Mouse (Mus musculus) kidney, adult 2 months (tissue): ENCODE measurements at regions not wholly inside any gene's neighbourhood (a gene's known extent, or its start where the extent isn't known, plus 50 kb on each side); places are given as distances from the start of the nearest gene placed in this dataset.
A peak's percentile ranks its signal among the peaks of the same experiment; 100 is the strongest.

Source experiments
- DNase-seq: peaks from one replicate; pipeline ENCODE4 v3.0.0; 2021
- H3K27ac ChIP-seq: fragments of 200-500 bp; 2 replicates; pipeline ENCODE4 v1.5.1; 2012; ENCODE audit warnings: low read depth, low read length, control low read depth, inconsistent platforms; ENCODE audit not compliant: insufficient read depth
- H3K27me3 ChIP-seq: fragments of 200-500 bp; replicated peaks from 2 replicates; pipeline ENCODE4 v1.6.1; 2012; ENCODE audit warnings: mild to moderate bottlenecking, moderate library complexity, low read length, inconsistent platforms; ENCODE audit not compliant: control insufficient read depth, insufficient read depth
- H3K36me3 ChIP-seq: fragments of 200-500 bp; 2 replicates; pipeline ENCODE4 v1.6.1; 2012; ENCODE audit warnings: mild to moderate bottlenecking, moderate library complexity, low read length, inconsistent platforms; ENCODE audit not compliant: control insufficient read depth, insufficient read depth
- H3K4me1 ChIP-seq: fragments of 200-500 bp; 2 replicates; pipeline ENCODE4 v1.6.1; 2011; ENCODE audit warnings: low read length; ENCODE audit not compliant: control insufficient read depth, insufficient read depth
- H3K4me3 ChIP-seq: fragments of 200-500 bp; 2 replicates; pipeline ENCODE4 v1.5.1; 2011; ENCODE audit warnings: mild to moderate bottlenecking, low read depth, low read length, control low read depth; ENCODE audit not compliant: insufficient read depth
- CTCF ChIP-seq: fragments of 200-500 bp; conservative IDR thresholded peaks from 2 replicates; pipeline ENCODE4 v1.5.1; 2011; ENCODE audit warnings: low read depth, mild to moderate bottlenecking, control low read depth, low read length, moderate library complexity, mixed read lengths; ENCODE audit not compliant: insufficient read depth, insufficient read length
- POLR2A ChIP-seq: fragments of 200-500 bp; IDR thresholded peaks from one replicate; pipeline ENCODE4 v1.6.1; 2011; ENCODE audit warnings: low read depth, low read length, control low read depth
- WGBS: fragments of 180-500 bp; shearing (Covaris S2); methylation state at CpG from one replicate; pipeline ENCODE4 v1.1.7; 2018; 5-methylcytosine and 5-hydroxymethylcytosine counted together

GRCm38 (mm10) chr10:51056950-51057349, 162.4 kb downstream of the Sim1 start:
- Histone ChIP-seq H3K36me3 (no peaks in the 10 kb centered on the region), H3K27me3 (no peaks in the 10 kb centered on the region)
- 23% methylated on average over 1 of the region's 1 CpGs for WGBS

GRCm38 (mm10) chr10:51058333-51058732, 163.8 kb downstream of the Sim1 start:
- TF ChIP-seq POLR2A = no peak
- TF ChIP-seq CTCF = no peak
- H3K27ac ChIP-seq = no peak overlapping the region
- H3K36me3 ChIP-seq = no peaks in the 10 kb centered on the region
- WGBS = 77% methylated on average over 5 of the region's 5 CpGs
- H3K27me3 ChIP-seq = no peaks in the 10 kb centered on the region
- DNase-seq = no peak
- H3K4me1 ChIP-seq = no peaks in the 10 kb centered on the region
- no peak overlapping the region for H3K4me3 ChIP-seq

More at GRCm38 (mm10) chr10:51056950-51057349, 162.4 kb downstream of the Sim1 start:
- H3K27ac ChIP-seq = no peak overlapping the region
- H3K4me3 ChIP-seq = no peak overlapping the region
- TF ChIP-seq POLR2A (no peak), CTCF (no peak)
- DNase-seq = peak; percentile 3
- no peaks in the 10 kb centered on the region for H3K4me1 ChIP-seq

GRCm38 (mm10) chr10:51101590-51101989, 207.0 kb downstream of the Sim1 start:
- H3K4me1 ChIP-seq = no peaks in the 10 kb centered on the region
- no peak for DNase-seq
- H3K36me3 ChIP-seq = no peaks in the 10 kb centered on the region
- H3K27ac ChIP-seq = no peak overlapping the region
- TF ChIP-seq CTCF = no peak
- TF ChIP-seq POLR2A = no peak
- no peaks in the 10 kb centered on the region; the same call in 1 of the 2 replicates for H3K27me3 ChIP-seq
- H3K4me3 ChIP-seq = no peak overlapping the region
- WGBS = 90% methylated on average over 1 of the region's 1 CpGs

GRCm38 (mm10) chr10:51151833-51152232, 257.3 kb downstream of the Sim1 start:
- Histone ChIP-seq H3K27me3 (no peaks in the 10 kb centered on the region), H3K27ac (no peak overlapping the region), H3K4me1 (0 out of 2 replicates have a peak, but pooled peaks cover 3% of the 10 kb centered on the region), H3K4me3 (no peak overlapping the region), H3K36me3 (no peaks in the 10 kb centered on the region)
- no peak for DNase-seq
- TF ChIP-seq POLR2A (no peak), CTCF (no peak)

GRCm38 (mm10) chr10:51153484-51153985, 259.0 kb downstream of the Sim1 start:
- no peaks in the 10 kb centered on the region for H3K36me3 ChIP-seq
- WGBS = 26% methylated on average over 13 of the region's 13 CpGs
- no peak for DNase-seq
- H3K27me3 ChIP-seq = no peaks in the 10 kb centered on the region
- H3K27ac ChIP-seq = no peak overlapping the region
- 0 out of 2 replicates have a peak, but pooled peaks cover 3% of the 10 kb centered on the region for H3K4me1 ChIP-seq
- TF ChIP-seq CTCF (no peak), POLR2A (no peak)
- H3K4me3 ChIP-seq = no peak overlapping the region

GRCm38 (mm10) chr10:51154016-51154415, 259.5 kb downstream of the Sim1 start:
- TF ChIP-seq CTCF = no peak
- no peak for TF ChIP-seq POLR2A
- Histone ChIP-seq H3K4me3 (no peak overlapping the region), H3K27me3 (no peaks in the 10 kb centered on the region), H3K36me3 (no peaks in the 10 kb centered on the region), H3K4me1 (0 out of 2 replicates have a peak, but pooled peaks cover 3% of the 10 kb centered on the region), H3K27ac (no peak overlapping the region)
- DNase-seq = no peak
- 77% methylated on average over 2 of the region's 2 CpGs for WGBS

- 62% methylated on average over 2 of the region's 2 CpGs for WGBS
- H3K27me3 ChIP-seq = no peaks in the 10 kb centered on the region
- H3K4me1 ChIP-seq = 0 out of 2 replicates have a peak, but pooled peaks cover 3% of the 10 kb centered on the region
- H3K36me3 ChIP-seq = no peaks in the 10 kb centered on the region
- H3K4me3 ChIP-seq = no peak overlapping the region
- H3K27ac ChIP-seq = no peak overlapping the region
- DNase-seq = no peak
- no peak for TF ChIP-seq CTCF
- no peak for TF ChIP-seq POLR2A
Measured at GRCm38 (mm10) chr10:51154743-51155142, 260.2 kb downstream of the Sim1 start.

- Histone ChIP-seq H3K4me1 (no peaks in the 10 kb centered on the region), H3K27me3 (no peaks in the 10 kb centered on the region), H3K4me3 (no peak overlapping the region), H3K36me3 (no peaks in the 10 kb centered on the region), H3K27ac (no peak overlapping the region)
- TF ChIP-seq CTCF (no peak), POLR2A (no peak)
- WGBS = 57% methylated on average over 3 of the region's 3 CpGs
- DNase-seq = no peak
Measured at GRCm38 (mm10) chr10:51173619-51174018, 279.1 kb downstream of the Sim1 start.
